Comparison of ENCODE assay signal across 7 mouse cellular contexts in genomic region chr7:19619004-19619801, GRCm38 (mm10). TPM values are rescaled to one million over a fixed set of nuclear protein-coding genes. Genes with fewer than 3 reads are reported as not detected.
DNase-seq lines count a peak whose midpoint lies in the region.

No protein-coding gene starts in this region.

- H3K36me3 ChIP-seq in megakaryocyte, embryonic 14.5 days (replicated peaks; ENCODE audit: low read length): peaks cover 54% of the 10 kb centered on the region

- peak; percentile 84 for DNase-seq in adipocyte (ENCODE audit: low spot score)
- peak; percentile 71 to 82 for DNase-seq in cerebellum, postnatal 36 days
- DNase-seq in frontal cortex, postnatal 36 days (ENCODE audit: low spot score in 2 of 2): peak; percentile 56 to 85
- DNase-seq in induced T-regulatory cell, adult 2 months (ENCODE audit: low read depth): peak; percentile 87
- peak; percentile 53 to 65 for DNase-seq in left cerebral cortex, adult 8-10 months (ENCODE audit: low spot score in 2 of 2)
- DNase-seq in right cerebral cortex, postnatal 14 days: peak; percentile 57

- H3K4me1 ChIP-seq in megakaryocyte, embryonic 14.5 days: peaks cover 26% of the 10 kb centered on the region

- peak overlapping the region; percentile 38 for H3K4me3 ChIP-seq in megakaryocyte, embryonic 14.5 days (replicated peaks)

- peaks cover 3% of the 10 kb centered on the region for H3K27me3 ChIP-seq in megakaryocyte, embryonic 14.5 days (replicated peaks)

- H3K9me3 ChIP-seq in megakaryocyte, embryonic 14.5 days: no peaks in the 10 kb centered on the region

RNA-seq across cellular contexts. Expression of gene Relb, which starts 10.0 kb away (rescaled TPM):
- total RNA-seq in left cerebral cortex, adult 8-10 months (2022): 1 to 10 TPM; 5.6 to 7.2 (median 6.4) TPM
- 14.8 and 22.5 TPM in 2 replicates for polyA plus RNA-seq in megakaryocyte, embryonic 14.5 days (2012; ENCODE audit: insufficient read depth, low replicate concordance)

RNA-seq across cellular contexts. Expression of gene Clasrp, which starts 14.9 kb away (rescaled TPM):
- 10 to 100 TPM; 74.8 to 89.4 (median 84.1) TPM for total RNA-seq in left cerebral cortex, adult 8-10 months (2022)
- 109 and 265 TPM in 2 replicates for polyA plus RNA-seq in megakaryocyte, embryonic 14.5 days (2012; ENCODE audit: insufficient read depth, low replicate concordance)

RNA-seq across cellular contexts. Expression of gene Gemin7, which starts 41.8 kb away (rescaled TPM):
- 10 to 100 TPM; 44.2 to 59.5 (median 51.3) TPM for total RNA-seq in left cerebral cortex, adult 8-10 months (2022)
- polyA plus RNA-seq in megakaryocyte, embryonic 14.5 days (2012; ENCODE audit: insufficient read depth, low replicate concordance): 30.5 and 69.9 TPM in 2 replicates

RNA-seq across cellular contexts. Expression of gene Zfp296, which starts 42.1 kb away (rescaled TPM):
- total RNA-seq in left cerebral cortex, adult 8-10 months (2022): 1 to 10 TPM; 1.6 to 1.9 (median 1.8) TPM
- polyA plus RNA-seq in megakaryocyte, embryonic 14.5 days (2012; ENCODE audit: insufficient read depth, low replicate concordance): 6.0 and 13.6 TPM in 2 replicates

RNA-seq across cellular contexts. Expression of gene Clptm1, which starts 45.6 kb away (rescaled TPM):
- 100 to 1,000 TPM; 145 to 171 (median 154) TPM for total RNA-seq in left cerebral cortex, adult 8-10 months (2022)
- polyA plus RNA-seq in megakaryocyte, embryonic 14.5 days (2012; ENCODE audit: insufficient read depth, low replicate concordance): 153 and 336 TPM in 2 replicates

Comparison
In these comparisons a context has a peak if more than half of its experiments do, and no peak if none do; other contexts are left out.
1. Peak in every context shown above with its lines: DNase-seq and H3K4me3 ChIP-seq.